Mouse (Mus musculus) bone marrow, adult 2 months (tissue): ENCODE data around the gene Pgs1.

Source experiments
- CTCF ChIP-seq: fragments of 200-500 bp; IDR thresholded peaks from 2 replicates; pipeline ENCODE4 v1.5.1; 2011; ENCODE audit warnings: low read length, control low read depth; ENCODE audit not compliant: control insufficient read depth, insufficient read depth
- POLR2A ChIP-seq: fragments of 200-500 bp; IDR thresholded peaks from 2 replicates; pipeline ENCODE4 v1.6.1; 2011; ENCODE audit warnings: low read depth, mild to moderate bottlenecking, control low read depth, low read length, borderline replicate concordance; ENCODE audit not compliant: control insufficient read depth

GRCm38 (mm10) chr11:117976081-117976582, 10.0 kb upstream of the Pgs1 start:
- TF ChIP-seq CTCF (no peak), POLR2A (no peak)
